Comparison of ENCODE assay signal across 17 mouse cellular contexts in the genomic region with DNA sequence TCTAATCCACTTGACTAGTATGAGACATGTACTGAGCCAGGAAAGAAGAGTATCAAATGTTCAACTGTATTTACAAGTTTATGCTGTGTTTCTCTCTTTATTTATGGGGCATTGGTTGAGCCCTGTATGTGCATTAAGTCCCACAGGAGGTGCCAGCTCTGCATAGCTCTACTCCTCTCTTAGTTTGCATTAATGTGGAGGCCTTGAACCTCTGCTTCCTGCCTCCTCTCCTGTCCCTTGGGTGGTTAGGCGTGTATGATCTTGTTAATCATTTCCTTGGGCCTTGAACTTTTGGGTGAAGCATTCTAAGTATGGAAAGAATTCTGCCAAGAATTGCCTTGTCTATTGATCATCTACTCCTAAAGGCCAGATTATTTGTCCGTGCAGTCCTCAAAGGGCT.
"Had no signal": no experiment of that assay in that cellular context is flagged by ENCODE, and none has a peak within 500 bp of the region (broad histone marks: within the 10 kb centered on the region; RNA-seq: fewer than 3 reads in every experiment).

No protein-coding gene starts in this region.

- H3K4me1 ChIP-seq: lung, embryonic 15.5 days; megakaryocyte, embryonic 14.5 days; midbrain, embryonic 13.5 days; midbrain, embryonic 15.5 days; neural tube, embryonic 12.5 days; stomach, embryonic 15.5 days had no signal

- H3K9me3 ChIP-seq: lung, embryonic 15.5 days; midbrain, embryonic 13.5 days; midbrain, embryonic 15.5 days; neural tube, embryonic 12.5 days; stomach, embryonic 15.5 days had no signal

- H3K4me2 ChIP-seq: lung, embryonic 15.5 days; midbrain, embryonic 11.5 days; midbrain, embryonic 13.5 days; midbrain, embryonic 15.5 days; neural tube, embryonic 12.5 days; stomach, embryonic 15.5 days had no signal

- DNase-seq: lung, adult 2 months; lung, postnatal 14 days; lung, postnatal 36 days; right cerebral cortex, postnatal 14 days; thymus, adult 2 months; thymus, postnatal 25 days; thymus, postnatal 4 days had no signal

- H3K27me3 ChIP-seq: lung, embryonic 15.5 days; megakaryocyte, embryonic 14.5 days; midbrain, embryonic 13.5 days; midbrain, embryonic 15.5 days; neural tube, embryonic 12.5 days; stomach, embryonic 15.5 days had no signal

- H3K27ac ChIP-seq: lung, embryonic 15.5 days; macrophage; midbrain, embryonic 13.5 days; midbrain, embryonic 15.5 days; neural tube, embryonic 12.5 days; stomach, embryonic 15.5 days; stomach, postnatal 0 days had no signal

- H3K36me3 ChIP-seq: lung, embryonic 15.5 days; midbrain, embryonic 13.5 days; midbrain, embryonic 15.5 days; neural tube, embryonic 12.5 days; stomach, embryonic 15.5 days had no signal

- ATAC-seq: lung, postnatal 0 days; midbrain, embryonic 13.5 days; midbrain, embryonic 15.5 days had no signal

- H3K4me3 ChIP-seq: lung, embryonic 15.5 days; megakaryocyte, embryonic 14.5 days; midbrain, embryonic 13.5 days; midbrain, embryonic 15.5 days; neural tube, embryonic 12.5 days; stomach, embryonic 15.5 days had no signal

- H3K9ac ChIP-seq: lung, embryonic 15.5 days; midbrain, embryonic 13.5 days; midbrain, embryonic 15.5 days; neural tube, embryonic 12.5 days; stomach, embryonic 15.5 days had no signal
